Mouse (Mus musculus): ENCODE data around the gene Kif3a. TPM values are rescaled to one million over a fixed set of nuclear protein-coding genes. Genes with fewer than 3 reads are reported as not detected.
A peak's percentile ranks its signal among the peaks of the same experiment; 100 is the strongest.

Kif3a gene
- total and polyA plus RNA-seq, 2 experiments from 2014 or later = 6.1 to 23.7 TPM

- Histone ChIP-seq H3K4me1 (ENCODE audit: control insufficient read depth, insufficient read depth) (no peaks in the 10 kb centered on the region), H3K36me3 (replicated peaks; ENCODE audit: control insufficient read depth, insufficient read depth, low read length) (peaks cover 57% of the 10 kb centered on the region), H3K9me3 (replicated peaks; ENCODE audit: control insufficient read depth, low read length) (no peaks in the 10 kb centered on the region), H3K9ac (replicated peaks; ENCODE audit: low read depth, low read length) (no peak overlapping the region), H3K27me3 (ENCODE audit: control insufficient read depth, insufficient read depth, low read length) (no peaks in the 10 kb centered on the region), H3K4me2 (ENCODE audit: low read depth, low read length) (no peak overlapping the region), H3K27ac (ENCODE audit: low read depth) (no peak overlapping the region), H3K4me3 (ENCODE audit: low read depth, low read length) (no peak overlapping the region)
- DNase-seq (ENCODE audit: low spot score) = no peak
- no peak for TF ChIP-seq CTCF (IDR thresholded peaks at IDR 0.05; ENCODE audit: low read depth)
- no peak for TF ChIP-seq EP300 (IDR thresholded peaks at IDR 0.05; ENCODE audit: low read depth)
- 81% methylated on average over 8 of the region's 8 CpGs for WGBS
- no peak for ATAC-seq (ENCODE audit: insufficient read depth, low read depth)
These were observed 21.1 kb downstream of the Kif3a start for GRCm38 (mm10) chr11:53588279-53588678.

GRCm38 (mm10) chr11:53590368-53590768 is 23.2 kb downstream of the Kif3a start:
- DNase-seq (ENCODE audit: low spot score) (no peak), ATAC-seq (ENCODE audit: insufficient read depth, low read depth) (no peak)
- WGBS = 41% methylated on average over 15 of the region's 15 CpGs
- Histone ChIP-seq H3K9ac (replicated peaks; ENCODE audit: low read depth, low read length) (no peak overlapping the region), H3K27ac (ENCODE audit: low read depth) (no peak overlapping the region), H3K4me1 (ENCODE audit: control insufficient read depth, insufficient read depth) (no peaks in the 10 kb centered on the region), H3K4me3 (ENCODE audit: low read depth, low read length) (no peak overlapping the region), H3K4me2 (ENCODE audit: low read depth, low read length) (no peak overlapping the region), H3K36me3 (replicated peaks; ENCODE audit: control insufficient read depth, insufficient read depth, low read length) (peaks cover 65% of the 10 kb centered on the region), H3K27me3 (ENCODE audit: control insufficient read depth, insufficient read depth, low read length) (no peaks in the 10 kb centered on the region), H3K9me3 (replicated peaks; ENCODE audit: control insufficient read depth, low read length) (no peaks in the 10 kb centered on the region)
- TF ChIP-seq CTCF (IDR thresholded peaks at IDR 0.05; ENCODE audit: low read depth) = peak; percentile 50
- no peak for TF ChIP-seq EP300 (IDR thresholded peaks at IDR 0.05; ENCODE audit: low read depth)

GRCm38 (mm10) chr11:53591116-53591515 is 23.9 kb downstream of the Kif3a start:
- 90% methylated on average over 5 of the region's 5 CpGs for WGBS
- H3K36me3 ChIP-seq (replicated peaks; ENCODE audit: control insufficient read depth, insufficient read depth, low read length) = peaks cover 68% of the 10 kb centered on the region
- no peaks in the 10 kb centered on the region for H3K9me3 ChIP-seq (replicated peaks; ENCODE audit: control insufficient read depth, low read length)
- no peaks in the 10 kb centered on the region for H3K27me3 ChIP-seq (ENCODE audit: control insufficient read depth, insufficient read depth, low read length)
- TF ChIP-seq CTCF (IDR thresholded peaks at IDR 0.05; ENCODE audit: low read depth) = no peak
- TF ChIP-seq EP300 (IDR thresholded peaks at IDR 0.05; ENCODE audit: low read depth) = no peak
- no peak for ATAC-seq (ENCODE audit: insufficient read depth, low read depth)
- H3K9ac ChIP-seq (replicated peaks; ENCODE audit: low read depth, low read length) = no peak overlapping the region
- H3K4me3 ChIP-seq (ENCODE audit: low read depth, low read length) = no peak overlapping the region
- no peak for DNase-seq (ENCODE audit: low spot score)
- H3K27ac ChIP-seq (ENCODE audit: low read depth) = no peak overlapping the region
- no peak overlapping the region for H3K4me2 ChIP-seq (ENCODE audit: low read depth, low read length)
- no peaks in the 10 kb centered on the region for H3K4me1 ChIP-seq (ENCODE audit: control insufficient read depth, insufficient read depth)

- Histone ChIP-seq H3K27ac (ENCODE audit: low read depth) (no peak overlapping the region), H3K27me3 (ENCODE audit: control insufficient read depth, insufficient read depth, low read length) (no peaks in the 10 kb centered on the region), H3K4me1 (ENCODE audit: control insufficient read depth, insufficient read depth) (no peaks in the 10 kb centered on the region), H3K4me2 (ENCODE audit: low read depth, low read length) (no peak overlapping the region), H3K4me3 (ENCODE audit: low read depth, low read length) (no peak overlapping the region), H3K36me3 (replicated peaks; ENCODE audit: control insufficient read depth, insufficient read depth, low read length) (peaks cover 11% of the 10 kb centered on the region), H3K9ac (replicated peaks; ENCODE audit: low read depth, low read length) (no peak overlapping the region), H3K9me3 (replicated peaks; ENCODE audit: control insufficient read depth, low read length) (no peaks in the 10 kb centered on the region)
- ATAC-seq (ENCODE audit: insufficient read depth, low read depth) (no peak), DNase-seq (ENCODE audit: low spot score) (no peak)
- 92% methylated on average over 3 of the region's 3 CpGs for WGBS
- TF ChIP-seq EP300 (IDR thresholded peaks at IDR 0.05; ENCODE audit: low read depth) (no peak), CTCF (IDR thresholded peaks at IDR 0.05; ENCODE audit: low read depth) (no peak)
These were observed 37.8 kb downstream of the Kif3a start for GRCm38 (mm10) chr11:53604983-53605382.

GRCm38 (mm10) chr11:53605609-53606008 is 38.4 kb downstream of the Kif3a start:
- ATAC-seq (ENCODE audit: insufficient read depth, low read depth) = no peak
- TF ChIP-seq CTCF (IDR thresholded peaks at IDR 0.05; ENCODE audit: low read depth) = no peak
- no peak for TF ChIP-seq EP300 (IDR thresholded peaks at IDR 0.05; ENCODE audit: low read depth)
- Histone ChIP-seq H3K9me3 (replicated peaks; ENCODE audit: control insufficient read depth, low read length) (no peaks in the 10 kb centered on the region), H3K4me3 (ENCODE audit: low read depth, low read length) (no peak overlapping the region), H3K4me1 (ENCODE audit: control insufficient read depth, insufficient read depth) (no peaks in the 10 kb centered on the region), H3K9ac (replicated peaks; ENCODE audit: low read depth, low read length) (no peak overlapping the region), H3K36me3 (replicated peaks; ENCODE audit: control insufficient read depth, insufficient read depth, low read length) (peaks cover 10% of the 10 kb centered on the region), H3K27ac (ENCODE audit: low read depth) (no peak overlapping the region), H3K4me2 (ENCODE audit: low read depth, low read length) (peak overlapping the region; percentile 21; the same call in 1 of the 2 replicates), H3K27me3 (ENCODE audit: control insufficient read depth, insufficient read depth, low read length) (no peaks in the 10 kb centered on the region)
- 11% methylated on average over 12 of the region's 12 CpGs for WGBS
- no peak for DNase-seq (ENCODE audit: low spot score)

- Histone ChIP-seq H3K9me3 (replicated peaks; ENCODE audit: control insufficient read depth, low read length) (no peaks in the 10 kb centered on the region), H3K4me3 (ENCODE audit: low read depth, low read length) (no peak overlapping the region), H3K27me3 (ENCODE audit: control insufficient read depth, insufficient read depth, low read length) (no peaks in the 10 kb centered on the region), H3K27ac (ENCODE audit: low read depth) (no peak overlapping the region), H3K4me2 (ENCODE audit: low read depth, low read length) (no peak overlapping the region), H3K4me1 (ENCODE audit: control insufficient read depth, insufficient read depth) (no peaks in the 10 kb centered on the region), H3K36me3 (replicated peaks; ENCODE audit: control insufficient read depth, insufficient read depth, low read length) (no peaks in the 10 kb centered on the region), H3K9ac (replicated peaks; ENCODE audit: low read depth, low read length) (no peak overlapping the region)
- TF ChIP-seq CTCF (IDR thresholded peaks at IDR 0.05; ENCODE audit: low read depth) (no peak), EP300 (IDR thresholded peaks at IDR 0.05; ENCODE audit: low read depth) (no peak)
- no peak for DNase-seq (ENCODE audit: low spot score)
- WGBS = 78% methylated on average over 6 of the region's 6 CpGs
- no peak for ATAC-seq (ENCODE audit: insufficient read depth, low read depth)
These were observed 42.1 kb downstream of the Kif3a start for GRCm38 (mm10) chr11:53609231-53609630.

All from heart, postnatal 0 days (tissue).